Mouse (Mus musculus) stomach, adult 2 months (tissue): Measurements from ENCODE around the gene 9330182L06Rik. TPM values are rescaled to one million over a fixed set of nuclear protein-coding genes. Genes with fewer than 3 reads are reported as not detected.

Source experiments
- polyA plus RNA-seq: library from polyadenylated mRNA; depleted of rRNA; stranded (reverse); fragments of >200 nt; gene quantifications from 2 replicates; pipeline ENCODE4 v1.2.3, GENCODE M21; 2012; rRNA removed

Gene 9330182L06Rik
- polyA plus RNA-seq = 0.39 and 0.47 TPM in 2 replicates

GRCm38 (mm10) chr5:9265586-9266279 lies at the start of gene 9330182L06Rik:
9330182L06Rik (plus strand) TSS chr5:9266118.

Other genes starting within 250 kb of the 9330182L06Rik start
- gene Tmem243, start 165.4 kb upstream of the 9330182L06Rik start, polyA plus RNA-seq = 3.6 and 4.9 TPM in 2 replicates
- 0.61 and 1.3 TPM in 2 replicates for gene Dmtf1, start 104.3 kb upstream of the 9330182L06Rik start, polyA plus RNA-seq